Mouse (Mus musculus) liver, embryonic 15.5 days (tissue): ENCODE data around the gene Ache. TPM values are rescaled to one million over a fixed set of nuclear protein-coding genes. Genes with fewer than 3 reads are reported as not detected.

ENCODE experiments used
- ATAC-seq: fragments of 200-750 bp; cut with Nextera tagmentation; 2 replicates; pipeline ENCODE4 v1.8.0; 2017; ENCODE audit warnings: moderate number of reproducible peaks, mild to moderate bottlenecking, moderate library complexity; ENCODE audit not compliant: insufficient read depth
- H3K27ac ChIP-seq: fragments of 300-500 bp; sonication (generic); replicated peaks from 2 replicates; pipeline ENCODE4 v1.5.1; 2015; ENCODE audit warnings: mild to moderate bottlenecking, inconsistent platforms
- H3K27me3 ChIP-seq: fragments of 300-500 bp; sonication (generic); 2 replicates; pipeline ENCODE4 v1.6.1; 2015; ENCODE audit warnings: mild to moderate bottlenecking, inconsistent platforms
- H3K36me3 ChIP-seq: fragments of 300-500 bp; sonication (generic); replicated peaks from 2 replicates; pipeline ENCODE4 v1.6.1; 2015; ENCODE audit warnings: moderate library complexity, mild to moderate bottlenecking, inconsistent platforms
- H3K4me1 ChIP-seq: fragments of 300-500 bp; sonication (generic); replicated peaks from 2 replicates; pipeline ENCODE4 v1.6.1; 2015; ENCODE audit warnings: inconsistent platforms
- H3K4me2 ChIP-seq: fragments of 300-500 bp; sonication (generic); 2 replicates; pipeline ENCODE4 v1.6.1; 2015; ENCODE audit warnings: moderate library complexity, mild to moderate bottlenecking, inconsistent platforms
- H3K4me3 ChIP-seq: fragments of 300-500 bp; sonication (generic); replicated peaks from 2 replicates; pipeline ENCODE4 v1.5.1; 2015; ENCODE audit warnings: mild to moderate bottlenecking, inconsistent platforms
- H3K9ac ChIP-seq: fragments of 300-500 bp; sonication (generic); 2 replicates; pipeline ENCODE4 v1.6.1; 2015; ENCODE audit warnings: moderate library complexity, mild to moderate bottlenecking, inconsistent platforms
- H3K9me3 ChIP-seq: fragments of 300-500 bp; sonication (generic); replicated peaks from 2 replicates; pipeline ENCODE4 v1.6.1; 2016; ENCODE audit warnings: inconsistent platforms
- WGBS: fragments of 180-500 bp; shearing (Covaris S2); methylation state at CpG from one replicate; pipeline ENCODE4 v1.1.7; 2015; ENCODE audit warnings: mixed read lengths; ENCODE audit not compliant: insufficient replicate concordance; 5-methylcytosine and 5-hydroxymethylcytosine counted together
- polyA plus RNA-seq: library from polyadenylated mRNA; unstranded; fragments of >200 nt; fragmentation: Nextera tagmentation; extraction: Ambion mirVana; gene quantifications from 2 replicates; pipeline ENCODE4 v1.2.1, GENCODE M21; 2015

Gene Ache
- polyA plus RNA-seq, 1 experiment from 2014 or later: 17.2 TPM

- ATAC-seq: peak; percentile 25
- Histone ChIP-seq H3K9me3 (no peaks in the 10 kb centered on the region), H3K27me3 (0 out of 2 replicates have a peak, but pooled peaks cover 4% of the 10 kb centered on the region), H3K36me3 (peaks cover 14% of the 10 kb centered on the region), H3K4me1 (peaks cover 54% of the 10 kb centered on the region), H3K27ac (peak overlapping the region; percentile 54; the same call in 1 of the 2 replicates), H3K9ac (peak overlapping the region; percentile 60), H3K4me2 (peak overlapping the region; percentile 76), H3K4me3 (peak overlapping the region; percentile 56)
- 6% methylated on average over 22 of the region's 22 CpGs for WGBS
Measured at GRCm38 (mm10) chr5:137313466-137314192, 26.3 kb downstream of the Ache start.

- WGBS: 33% methylated on average over 30 of the region's 30 CpGs
Measured at GRCm38 (mm10) chr5:137314193-137315083, 27.1 kb downstream of the Ache start, which contains the start of gene Trip6. TSS of gene Trip6 (minus strand) at chr5:137314404.

GRCm38 (mm10) chr5:137315084-137315903, 28.0 kb downstream of the Ache start:
- 0 out of 2 replicates have a peak, but pooled peaks cover 4% of the 10 kb centered on the region for H3K27me3 ChIP-seq
- peaks cover 1% of the 10 kb centered on the region; the same call in 1 of the 2 replicates for H3K36me3 ChIP-seq
- H3K27ac ChIP-seq: no peak overlapping the region
- 0 out of 2 replicates have a peak, but pooled peaks have one; percentile 7 for ATAC-seq
- H3K9ac ChIP-seq: no peak overlapping the region
- H3K9me3 ChIP-seq: no peaks in the 10 kb centered on the region
- H3K4me2 ChIP-seq: no peak overlapping the region
- WGBS: 52% methylated on average over 28 of the region's 30 CpGs
- H3K4me3 ChIP-seq: no peak overlapping the region
- peaks cover 54% of the 10 kb centered on the region for H3K4me1 ChIP-seq

More at GRCm38 (mm10) chr5:137314193-137315083, 27.1 kb downstream of the Ache start, which contains the start of gene Trip6:
- H3K9me3 ChIP-seq: no peaks in the 10 kb centered on the region
- H3K4me2 ChIP-seq: peak within 1 kb of the TSS; percentile 76
- H3K4me3 ChIP-seq: peak within 1 kb of the TSS; percentile 56
- 0 out of 2 replicates have a peak, but pooled peaks cover 4% of the 10 kb centered on the region for H3K27me3 ChIP-seq
- peaks cover 54% of the 10 kb centered on the region for H3K4me1 ChIP-seq
- peaks cover 10% of the 10 kb centered on the region for H3K36me3 ChIP-seq
- peak within 1 kb of the TSS; percentile 60 for H3K9ac ChIP-seq
- H3K27ac ChIP-seq: peak within 1 kb of the TSS; percentile 54; the same call in 1 of the 2 replicates
- ATAC-seq: peak; percentile 34

- H3K36me3 ChIP-seq: peaks cover 5% of the 10 kb centered on the region; the same call in 1 of the 2 replicates
- no peak overlapping the region for H3K9ac ChIP-seq
- WGBS: 32% methylated on average over 8 of the region's 8 CpGs
- no peaks in the 10 kb centered on the region for H3K9me3 ChIP-seq
- no peak overlapping the region for H3K4me3 ChIP-seq
- ATAC-seq: no peak
- peaks cover 48% of the 10 kb centered on the region for H3K4me1 ChIP-seq
- no peak overlapping the region for H3K27ac ChIP-seq
- 0 out of 2 replicates have a peak, but pooled peaks cover 4% of the 10 kb centered on the region for H3K27me3 ChIP-seq
- H3K4me2 ChIP-seq: no peak overlapping the region
Measured at GRCm38 (mm10) chr5:137317361-137317760, 30.0 kb downstream of the Ache start.

GRCm38 (mm10) chr5:137318570-137318969, 31.3 kb downstream of the Ache start:
- no peak for ATAC-seq
- no peak overlapping the region for H3K9ac ChIP-seq
- H3K4me2 ChIP-seq: no peak overlapping the region
- H3K4me1 ChIP-seq: peaks cover 36% of the 10 kb centered on the region
- peaks cover 5% of the 10 kb centered on the region; the same call in 1 of the 2 replicates for H3K36me3 ChIP-seq
- WGBS: 75% methylated on average over 1 of the region's 1 CpGs
- H3K4me3 ChIP-seq: no peak overlapping the region
- no peaks in the 10 kb centered on the region for H3K9me3 ChIP-seq
- 0 out of 2 replicates have a peak, but pooled peaks cover 4% of the 10 kb centered on the region for H3K27me3 ChIP-seq
- no peak overlapping the region for H3K27ac ChIP-seq

GRCm38 (mm10) chr5:137320996-137321395, 33.7 kb downstream of the Ache start:
- ATAC-seq: no peak
- WGBS: 55% methylated on average over 3 of the region's 3 CpGs
- H3K4me2 ChIP-seq: no peak overlapping the region
- H3K4me1 ChIP-seq: peaks cover 13% of the 10 kb centered on the region
- H3K27ac ChIP-seq: no peak overlapping the region
- no peaks in the 10 kb centered on the region for H3K9me3 ChIP-seq
- no peak overlapping the region for H3K9ac ChIP-seq
- no peak overlapping the region for H3K4me3 ChIP-seq
- peaks cover 9% of the 10 kb centered on the region; the same call in 1 of the 2 replicates for H3K36me3 ChIP-seq
- H3K27me3 ChIP-seq: 0 out of 2 replicates have a peak, but pooled peaks cover 4% of the 10 kb centered on the region

GRCm38 (mm10) chr5:137330910-137331309, 43.6 kb downstream of the Ache start:
- Histone ChIP-seq H3K27me3 (no peaks in the 10 kb centered on the region), H3K9me3 (no peaks in the 10 kb centered on the region), H3K27ac (no peak overlapping the region), H3K4me1 (peaks cover 22% of the 10 kb centered on the region), H3K4me3 (no peak overlapping the region), H3K9ac (no peak overlapping the region), H3K4me2 (no peak overlapping the region), H3K36me3 (no peaks in the 10 kb centered on the region)
- ATAC-seq: no peak
- 58% methylated on average over 7 of the region's 7 CpGs for WGBS

GRCm38 (mm10) chr5:137332857-137333511, 45.7 kb downstream of the Ache start:
- no peak for ATAC-seq
- peak overlapping the region; percentile 50 for H3K9ac ChIP-seq
- peak overlapping the region; percentile 59 for H3K4me3 ChIP-seq
- H3K36me3 ChIP-seq: no peaks in the 10 kb centered on the region
- peak overlapping the region; percentile 79 for H3K4me2 ChIP-seq
- peak overlapping the region; percentile 42 for H3K27ac ChIP-seq
- 13% methylated on average over 15 of the region's 15 CpGs for WGBS
- H3K9me3 ChIP-seq: no peaks in the 10 kb centered on the region
- H3K27me3 ChIP-seq: no peaks in the 10 kb centered on the region
- peaks cover 34% of the 10 kb centered on the region for H3K4me1 ChIP-seq

- H3K27ac ChIP-seq: peak within 1 kb of the TSS; percentile 42
- H3K4me1 ChIP-seq: peaks cover 39% of the 10 kb centered on the region
- peak within 1 kb of the TSS; percentile 50 for H3K9ac ChIP-seq
- H3K4me3 ChIP-seq: peak within 1 kb of the TSS; percentile 59
- ATAC-seq: peak; percentile 76
- H3K36me3 ChIP-seq: no peaks in the 10 kb centered on the region
- H3K9me3 ChIP-seq: no peaks in the 10 kb centered on the region
- under 1% methylated on average over 44 of the region's 44 CpGs for WGBS
- H3K27me3 ChIP-seq: no peaks in the 10 kb centered on the region
- peak within 1 kb of the TSS; percentile 79 for H3K4me2 ChIP-seq
Measured at GRCm38 (mm10) chr5:137333512-137334174, 46.3 kb downstream of the Ache start, which contains the start of gene Slc12a9. TSS of gene Slc12a9 (minus strand) at chr5:137333597.
